Mouse (Mus musculus): ENCODE data around the gene Ring1.
"Not testable (repeated sequence)": the region's sequence is repeated elsewhere in the genome, so short reads cannot be mapped to it uniquely, and the experiment has no call there.

The Ring1 gene

DNA sequence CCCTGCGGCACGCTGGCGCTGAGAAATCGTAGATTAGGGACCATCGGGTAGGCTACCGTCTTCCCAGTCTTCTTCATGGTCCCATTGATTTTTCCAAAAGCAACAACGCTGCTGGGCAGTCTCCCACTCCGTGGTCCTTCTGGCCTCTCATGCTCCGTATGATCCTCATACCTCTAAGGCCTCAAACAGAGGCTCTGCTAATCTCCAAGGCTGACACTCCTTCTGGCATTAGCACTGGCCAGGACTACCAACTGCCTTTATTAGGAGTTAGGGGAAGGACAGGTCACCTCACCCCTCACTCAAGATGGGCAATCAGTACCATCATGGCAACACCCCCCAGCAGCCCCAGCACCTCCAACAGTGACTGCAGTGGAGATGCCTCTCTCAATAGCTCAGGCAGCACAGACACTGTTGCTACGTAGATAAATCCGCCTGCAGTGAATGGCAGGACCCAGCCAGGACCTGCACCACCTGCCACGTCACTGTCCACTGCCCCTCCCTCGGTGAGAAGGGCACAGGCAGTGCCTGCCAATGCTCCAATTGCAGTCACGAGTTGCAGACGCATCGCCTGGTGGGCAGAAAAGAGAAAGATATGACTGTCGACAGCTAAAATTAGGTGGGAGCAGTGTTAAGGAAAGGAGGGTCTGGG, 4.1 kb upstream of the Ring1 start:
- no peak for DNase-seq (ENCODE audit: low spot score)

DNA sequence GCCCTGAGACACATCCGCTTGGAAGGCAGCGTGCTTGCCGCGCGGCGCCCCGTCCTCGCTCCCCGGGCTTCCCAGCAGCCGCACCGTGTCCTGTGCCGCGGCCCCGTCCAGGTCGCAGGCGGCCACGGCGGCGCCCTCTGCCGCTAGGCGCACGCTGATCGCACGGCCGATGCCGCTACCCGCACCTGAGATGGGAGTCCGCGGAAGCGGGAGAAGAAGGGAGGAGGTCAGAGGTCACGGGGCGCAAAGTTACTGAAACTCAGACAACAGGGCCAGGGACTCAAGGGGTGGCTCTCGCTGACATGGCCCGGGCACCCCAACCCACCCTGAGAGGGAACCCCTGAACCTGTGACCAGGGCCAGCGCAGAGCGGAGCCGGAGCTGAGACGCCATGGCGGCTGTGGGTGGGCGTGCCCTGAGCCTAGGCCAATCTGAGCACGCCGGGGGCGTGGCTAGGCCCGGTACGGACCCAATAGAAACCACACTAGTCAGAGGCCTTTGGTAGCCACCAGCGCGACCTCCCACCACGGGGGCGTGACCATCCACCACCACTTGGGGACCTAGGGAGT, 3.3 kb upstream of the Ring1 start, which contains the start of gene H2-Ke6:
TSS of gene H2-Ke6 (minus strand) at position 405 of the 568 bp plus-strand sequence.
- DNase-seq (ENCODE audit: low spot score) = peak; percentile 93

DNA sequence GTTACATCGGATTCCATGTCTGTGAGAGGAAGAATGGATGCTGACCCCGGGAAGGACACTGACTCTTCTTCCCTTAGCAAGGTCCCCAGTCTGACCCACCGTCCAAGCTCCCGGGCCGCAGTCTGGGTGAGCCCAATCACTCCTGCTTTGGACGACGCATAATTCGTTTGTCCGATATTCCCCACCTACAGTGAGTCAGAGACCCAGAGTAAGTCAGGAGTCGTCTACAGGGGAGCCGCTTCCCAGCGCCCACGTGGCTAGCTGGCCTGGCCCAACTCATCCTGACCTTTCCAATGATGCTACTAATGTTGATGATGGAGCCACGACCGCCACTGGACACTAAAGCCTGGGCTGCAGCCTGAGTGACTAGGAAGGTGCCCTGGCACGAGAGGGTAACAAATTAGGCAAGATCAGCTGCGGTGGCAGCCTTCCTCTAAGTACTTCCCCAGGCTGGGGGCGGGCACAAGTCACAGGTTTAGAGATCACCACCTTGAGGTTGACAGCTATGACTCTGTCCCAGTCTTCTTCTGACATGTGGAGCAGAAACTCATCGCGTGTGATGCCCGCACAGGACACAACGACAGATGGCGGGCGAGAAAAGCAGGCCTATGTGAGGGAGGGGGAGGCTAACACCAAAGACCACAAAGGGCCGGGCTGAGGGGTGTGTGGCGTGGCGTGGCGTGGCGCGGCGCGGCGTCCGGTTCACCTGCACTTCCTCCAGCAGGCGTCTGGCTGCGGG, 2.6 kb upstream of the Ring1 start:
- peak; percentile 48 for DNase-seq (ENCODE audit: low spot score)

DNA sequence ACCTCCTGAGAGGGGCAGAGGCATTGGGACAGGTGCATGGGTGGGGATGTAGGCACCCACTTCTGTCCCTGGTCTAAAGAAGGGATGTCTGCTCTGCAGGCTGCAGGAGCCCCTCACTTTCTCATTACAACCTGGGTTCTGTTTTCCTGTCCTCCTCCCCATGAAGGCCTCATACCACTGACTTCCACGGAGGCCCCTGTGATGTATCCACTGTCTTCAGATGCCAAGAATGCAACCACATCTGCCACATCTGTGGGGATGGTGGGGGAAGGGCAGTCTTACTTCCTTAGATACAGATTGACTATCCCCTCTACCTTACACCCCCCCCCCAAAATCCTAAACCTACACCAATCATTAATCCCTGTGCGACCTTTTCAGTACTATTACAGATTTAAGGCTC, 1.7 kb upstream of the Ring1 start:
- DNase-seq (ENCODE audit: low spot score) = no peak

DNA sequence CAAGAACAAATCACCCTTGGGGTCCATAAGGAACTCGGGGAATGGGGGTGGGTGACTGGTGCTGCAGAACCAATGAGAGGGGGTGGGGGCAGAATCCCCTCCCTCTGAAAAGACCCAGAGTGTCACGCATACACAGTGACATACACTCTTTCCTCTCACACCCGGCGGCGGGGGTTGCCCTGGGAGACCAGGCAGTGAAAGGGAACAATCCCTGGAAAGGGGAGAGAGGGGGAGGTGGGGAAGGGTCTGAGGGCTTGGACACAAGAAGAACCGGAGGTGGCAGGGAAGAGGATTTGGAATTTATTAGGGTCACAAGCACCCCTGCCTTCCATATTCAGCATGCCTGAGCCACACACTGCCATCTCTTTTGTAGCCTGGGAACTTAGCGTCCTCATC, 1.3 kb upstream of the Ring1 start:
- DNase-seq (ENCODE audit: low spot score) = no peak

DNA sequence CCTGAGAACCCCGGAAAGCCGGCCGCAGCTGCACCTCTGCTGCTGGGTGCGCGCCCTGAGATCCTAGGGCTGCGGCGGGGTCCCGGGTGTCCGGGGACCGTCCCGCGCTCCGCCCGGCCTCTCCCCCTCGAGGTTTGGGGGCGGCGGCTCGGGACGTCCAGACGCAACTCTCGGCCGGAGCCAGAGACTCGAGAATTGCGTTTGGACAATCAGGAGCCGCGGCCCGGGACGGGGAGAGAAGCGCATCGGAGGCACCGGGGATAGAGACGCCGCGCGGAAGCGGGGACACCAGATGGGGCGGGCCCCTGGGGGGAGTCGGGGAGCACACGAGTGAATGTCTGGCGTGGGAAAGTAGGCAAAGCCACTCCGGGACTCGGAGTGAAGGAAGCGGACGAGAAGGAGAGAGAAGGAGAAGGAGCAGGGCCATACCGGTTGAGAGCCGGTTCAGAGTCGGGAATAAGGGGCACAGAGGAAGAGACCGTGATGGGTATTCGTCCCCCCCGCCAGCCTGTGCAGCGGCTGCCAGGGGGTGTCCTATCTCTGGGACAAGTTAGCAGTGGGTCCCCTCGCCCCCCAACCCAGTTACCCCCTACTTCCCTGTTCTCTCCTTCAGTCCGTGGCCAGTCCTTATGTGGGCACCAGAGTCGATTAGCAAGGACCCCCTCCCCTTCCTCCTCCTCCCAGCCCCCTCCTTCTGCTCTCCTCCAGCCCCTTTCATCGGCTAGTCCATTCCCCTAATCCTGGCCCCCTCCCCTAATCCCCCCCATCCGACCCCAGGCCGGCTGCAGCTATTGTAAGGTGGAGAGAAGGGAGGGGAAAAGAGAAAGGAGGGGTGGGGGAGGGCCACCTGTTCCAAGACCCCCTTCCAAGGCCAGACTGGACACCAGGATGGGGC, 628 bp upstream of the Ring1 start:
- DNase-seq (ENCODE audit: low spot score) = no peak

DNA sequence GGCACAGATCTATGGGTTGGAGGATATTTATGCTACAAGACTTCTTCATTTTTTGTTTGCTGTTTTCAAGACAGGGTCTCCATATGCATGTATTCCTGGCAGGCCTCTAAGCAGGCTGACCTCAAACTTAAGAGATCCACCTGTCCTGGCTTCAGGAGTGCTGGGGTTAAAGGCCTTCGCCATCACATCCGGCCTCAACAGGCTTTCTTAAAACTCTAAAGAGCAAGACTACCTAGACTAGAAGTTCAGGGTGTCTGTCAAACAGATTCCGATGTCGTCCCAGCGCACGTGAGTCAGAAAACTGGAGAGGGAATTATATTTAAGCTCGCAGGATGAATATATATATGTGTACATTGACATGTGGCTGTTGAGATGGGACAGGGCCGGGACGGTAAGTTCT, 802 bp downstream of the Ring1 start:
- no peak for DNase-seq (ENCODE audit: low spot score)

DNA sequence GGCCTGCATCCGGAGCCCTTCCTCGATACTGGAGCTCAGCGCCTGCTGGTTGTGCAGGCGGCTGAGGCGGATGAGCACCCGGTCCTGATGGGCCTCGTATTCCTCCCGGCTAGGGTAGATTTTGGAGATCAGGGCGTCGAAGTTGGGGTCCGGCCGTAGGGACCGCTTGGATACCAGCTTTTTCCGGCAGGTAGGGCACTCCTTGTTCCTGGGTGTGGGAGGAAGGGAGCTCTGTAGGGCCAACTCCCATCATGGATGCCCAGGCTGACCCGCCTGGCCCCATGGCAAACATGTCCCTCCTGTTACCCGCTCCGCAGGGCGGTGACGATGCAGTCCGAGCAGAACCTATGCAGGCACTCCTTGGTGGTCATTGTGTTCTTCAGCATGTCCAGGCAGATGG, 1.5 kb downstream of the Ring1 start:
- DNase-seq (ENCODE audit: low spot score) = no peak

DNA sequence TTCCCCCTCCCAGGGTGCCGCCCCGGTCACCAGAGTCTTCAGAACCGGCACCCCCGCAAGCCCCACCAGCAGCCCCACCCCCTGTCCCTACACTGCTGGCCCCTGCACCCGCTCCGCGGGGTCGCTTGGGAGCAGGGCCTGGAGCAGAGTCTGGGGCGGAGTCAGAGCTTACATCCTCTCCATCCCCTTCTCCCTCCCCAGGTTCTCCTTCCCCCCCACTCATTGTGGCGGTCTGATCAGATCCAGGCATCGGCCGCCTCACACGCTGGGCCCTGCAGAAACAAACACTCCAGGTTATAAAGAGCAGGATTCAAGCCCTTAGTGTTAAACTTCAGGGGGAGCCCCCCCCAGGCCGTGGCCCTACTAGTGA, 2.1 kb downstream of the Ring1 start:
- no peak for DNase-seq (ENCODE audit: low spot score)

DNA sequence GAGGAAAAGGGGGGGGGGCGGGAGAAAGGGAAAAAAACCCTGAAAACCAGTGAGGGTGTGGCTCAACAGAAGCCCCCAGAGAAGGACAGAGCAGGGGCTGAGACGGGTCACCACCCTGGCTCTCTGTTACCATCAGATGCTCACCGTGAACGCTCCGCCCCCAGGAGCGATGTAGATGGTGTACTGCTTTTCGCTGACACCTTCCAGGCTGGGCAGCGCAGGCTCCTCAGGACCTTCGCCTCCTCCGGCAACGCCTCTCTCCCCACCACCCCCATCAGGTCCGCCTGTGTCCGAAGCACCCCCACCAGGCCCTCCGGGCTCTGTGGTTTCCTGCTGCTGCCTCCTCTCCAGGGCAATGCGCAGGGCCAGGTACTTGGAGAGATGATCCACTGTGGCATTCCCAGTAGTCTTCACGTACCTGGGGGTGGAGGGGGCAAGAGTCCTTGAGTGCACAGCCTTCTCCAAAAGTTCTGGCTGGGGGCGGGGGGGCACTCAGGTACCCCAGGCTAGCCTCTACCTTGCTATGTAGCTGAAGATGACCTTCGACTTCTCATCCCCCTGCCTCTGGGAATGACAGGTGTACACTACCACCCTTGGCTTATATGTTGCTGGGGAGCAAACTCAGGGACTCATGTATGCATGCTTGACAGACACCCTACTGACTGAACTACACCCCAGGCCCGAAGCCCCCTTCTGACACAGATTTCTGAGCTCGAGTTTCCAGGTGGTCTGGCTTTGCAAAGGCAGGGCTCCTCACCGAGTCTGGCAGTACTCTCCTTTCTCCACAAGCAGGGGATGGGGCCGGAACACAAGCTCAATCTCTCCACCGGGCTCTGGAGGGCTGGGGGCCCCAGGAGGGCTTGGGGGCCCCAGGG, 2.7 kb downstream of the Ring1 start:
- no peak for DNase-seq (ENCODE audit: low spot score)

DNA sequence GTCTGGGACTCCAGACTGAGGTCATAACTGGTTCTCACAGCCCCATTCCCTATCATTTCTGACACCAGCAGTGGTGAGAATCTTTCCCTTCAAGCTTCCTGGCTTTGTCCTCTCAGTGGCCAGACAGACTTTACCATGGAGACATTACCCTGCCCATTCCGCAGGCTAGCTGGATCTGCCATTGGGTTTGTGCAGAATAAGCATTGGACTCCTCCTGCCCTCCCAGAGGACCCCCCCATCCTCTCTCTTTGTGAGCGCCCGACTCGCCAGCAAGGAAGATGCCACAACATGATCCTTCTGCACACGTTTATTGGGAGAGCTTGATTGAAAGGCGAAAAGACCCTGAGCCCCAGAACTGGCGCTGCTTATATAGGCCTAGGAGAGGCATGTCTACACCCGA, 11.0 kb downstream of the Ring1 start:
- DNase-seq (ENCODE audit: low spot score) = no peak

DNA sequence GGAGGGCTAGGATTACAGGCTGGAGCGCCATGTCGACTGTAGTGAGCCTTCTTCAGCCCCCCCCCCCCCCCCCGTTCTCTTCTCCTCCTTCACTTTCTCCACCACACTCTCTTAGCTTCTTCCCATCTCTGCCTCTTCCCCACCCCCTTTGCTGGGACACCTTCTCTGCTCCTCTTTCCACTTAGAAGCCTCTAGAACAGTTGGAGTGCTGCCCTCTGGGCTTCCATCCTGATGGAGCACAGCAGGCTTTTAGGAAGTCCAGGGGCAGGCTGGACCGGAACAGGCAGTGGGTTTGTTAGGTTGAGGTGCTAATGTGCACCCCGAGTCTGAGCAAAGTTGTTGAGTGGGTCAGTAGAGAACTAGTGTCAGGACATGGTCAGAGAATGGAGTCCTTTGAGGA, 14.3 kb downstream of the Ring1 start:
- no peak for DNase-seq (ENCODE audit: low spot score)

DNA sequence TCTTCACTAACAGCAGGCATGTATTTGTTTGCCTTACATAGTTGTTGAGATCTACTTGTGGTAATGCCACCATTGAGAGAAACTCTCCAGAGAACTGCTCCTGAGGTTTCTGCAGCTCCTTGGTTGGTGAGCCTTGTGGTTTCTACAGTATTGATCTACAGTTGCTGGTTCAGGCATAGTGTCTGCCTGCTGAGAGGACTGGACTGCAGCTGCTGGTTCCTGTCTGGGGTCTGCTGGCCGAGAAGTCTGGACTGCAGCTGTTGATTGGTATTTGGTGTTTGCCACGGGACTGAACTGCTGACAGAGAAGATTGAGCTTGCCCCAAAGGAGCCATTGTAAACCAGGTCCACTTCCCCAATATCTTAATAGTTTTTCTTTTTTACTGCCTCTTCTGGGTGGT, 17.9 kb downstream of the Ring1 start:
- DNase-seq (ENCODE audit: low spot score) = no peak

DNA sequence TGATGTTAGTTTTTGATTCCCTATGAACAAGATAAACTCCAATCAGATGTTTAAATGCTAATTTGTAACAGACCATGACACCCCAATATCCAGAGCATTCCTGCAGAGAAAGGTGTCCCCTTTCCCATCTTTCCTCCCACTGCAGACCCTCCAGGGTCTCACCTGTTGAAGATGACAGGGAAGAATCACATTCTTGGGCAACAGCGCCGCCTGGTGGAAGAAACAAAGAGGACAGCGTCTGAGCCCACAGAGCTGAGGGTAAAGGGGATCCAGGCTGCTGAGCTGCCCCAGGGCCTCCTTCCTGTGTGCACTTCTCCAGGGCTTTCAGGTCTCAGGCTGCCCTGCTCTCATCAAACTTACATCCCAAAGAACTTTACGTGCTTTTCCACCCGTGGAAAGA, 21.1 kb downstream of the Ring1 start:
- DNase-seq (ENCODE audit: low spot score) = no peak

DNA sequence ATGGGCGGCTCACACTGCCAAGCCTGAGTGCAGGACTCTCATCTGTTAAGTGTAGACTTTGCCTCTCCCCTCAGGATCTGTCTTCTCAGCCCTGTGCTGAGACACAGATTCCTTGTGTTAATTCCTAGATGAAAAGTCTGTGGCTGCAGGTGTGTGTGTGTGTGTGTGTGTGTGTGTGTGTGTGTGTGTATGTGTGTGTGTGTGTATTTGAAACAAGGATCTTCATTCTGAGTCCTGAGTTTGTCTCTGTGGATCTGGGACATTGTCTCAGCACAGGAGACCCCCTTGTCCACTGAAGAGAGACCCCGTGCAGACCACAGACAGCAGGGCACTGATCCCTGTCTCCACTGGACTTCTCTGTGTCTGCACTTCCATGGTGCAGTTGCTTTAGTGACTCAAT, 23.7 kb downstream of the Ring1 start:
- not testable (repeated sequence) for DNase-seq (ENCODE audit: low spot score)

DNA sequence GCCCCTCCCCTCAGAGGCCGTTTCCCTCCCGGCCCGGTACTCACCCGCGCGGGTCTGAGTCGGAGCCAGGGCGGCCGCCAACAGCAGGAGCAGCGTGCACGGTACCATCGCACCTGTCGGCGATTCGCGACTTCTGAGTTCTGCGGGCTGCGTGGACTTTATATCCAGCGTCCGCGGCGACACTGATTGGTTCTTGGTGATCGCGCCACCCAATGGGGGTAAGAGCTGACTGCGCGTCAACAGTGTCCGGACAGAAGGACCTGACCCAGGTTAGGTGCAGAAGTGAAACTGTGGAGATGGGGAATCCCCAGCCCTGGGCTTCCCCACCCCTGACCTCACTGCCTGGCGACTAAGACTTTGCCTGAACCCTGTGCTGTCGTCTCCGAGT, 24.3 kb downstream of the Ring1 start, which contains the start of gene H2-K1:
TSS of gene H2-K1 (minus strand) at position 198 of the 388 bp plus-strand sequence.
- DNase-seq (ENCODE audit: low spot score) = peak; percentile 98

DNA sequence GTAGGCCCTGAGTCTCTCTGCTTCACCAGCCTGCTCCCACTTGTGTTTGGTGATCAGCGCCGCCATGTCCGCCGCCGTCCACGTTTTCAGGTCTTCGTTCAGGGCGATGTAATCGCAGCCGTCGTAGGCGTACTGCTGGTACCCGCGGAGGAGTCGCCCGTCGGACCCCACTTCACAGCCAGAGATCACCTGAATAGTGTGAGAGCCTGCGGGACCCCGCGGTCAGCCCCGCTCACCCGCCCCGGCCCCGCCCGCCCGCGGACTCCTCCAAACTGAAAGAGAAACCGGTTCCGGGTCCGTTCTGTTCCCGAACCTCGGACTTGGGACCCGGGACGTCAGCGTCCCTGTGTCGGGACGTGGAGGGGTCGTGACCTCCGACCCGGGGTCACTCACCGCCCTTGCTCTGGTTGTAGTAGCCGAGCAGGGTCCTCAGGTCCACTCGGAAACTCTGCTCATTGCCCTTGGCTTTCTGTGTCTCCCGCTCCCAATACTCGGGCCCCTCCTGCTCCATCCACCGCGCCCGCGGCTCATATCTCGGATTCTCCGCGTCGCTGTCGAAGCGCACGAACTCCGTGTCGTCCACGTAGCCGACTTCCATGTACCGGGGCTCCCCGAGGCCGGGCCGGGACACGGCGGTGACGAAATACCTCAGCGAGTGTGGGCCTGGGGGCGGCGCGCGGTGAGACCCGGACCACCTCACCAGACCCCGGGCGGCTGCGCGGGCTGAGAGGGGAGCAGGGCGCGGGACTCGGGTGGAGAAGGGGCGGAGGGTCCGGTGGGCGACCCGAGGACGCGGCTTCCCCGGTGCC, 24.9 kb downstream of the Ring1 start:
- peak; percentile 41 for DNase-seq (ENCODE audit: low spot score)

DNA sequence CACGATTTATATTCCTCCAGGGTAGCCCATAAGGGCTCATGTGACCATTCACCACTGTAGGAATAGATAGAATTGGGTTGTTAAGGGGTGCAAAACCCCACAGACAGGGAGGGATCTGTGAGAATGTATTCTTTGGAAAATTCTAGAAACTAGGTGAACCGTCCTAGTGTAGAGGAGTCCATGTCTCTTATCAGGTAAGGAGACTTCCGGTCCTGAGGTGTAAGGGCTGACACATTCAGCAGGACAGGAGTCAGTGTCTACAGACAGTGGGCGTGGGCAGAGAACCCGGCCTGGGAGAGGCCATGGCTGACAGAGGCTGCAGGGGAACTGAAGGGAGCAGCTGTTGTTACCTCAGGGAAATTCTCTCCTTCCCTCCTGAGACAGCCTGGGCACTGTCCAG, 25.8 kb downstream of the Ring1 start:
- not testable (repeated sequence) for DNase-seq (ENCODE audit: low spot score)

DNA sequence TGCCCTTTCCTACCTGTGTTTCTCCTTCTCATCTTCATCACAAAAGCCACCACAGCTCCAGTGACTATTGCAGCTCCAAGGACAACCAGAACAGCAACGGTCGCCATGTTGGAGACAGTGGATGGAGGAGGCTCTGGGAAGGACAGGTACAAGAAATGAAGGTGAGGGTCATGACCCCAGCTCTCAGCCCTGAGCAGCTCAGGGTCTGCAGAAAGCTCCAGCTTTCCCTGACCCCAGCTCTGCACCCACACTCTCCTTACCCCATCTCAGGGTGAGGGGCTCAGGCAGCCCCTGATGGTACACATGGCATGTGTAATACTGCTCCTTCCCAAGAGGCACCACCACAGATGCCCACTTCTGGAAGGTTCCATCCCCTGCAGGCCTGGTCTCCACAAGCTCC, 27.5 kb downstream of the Ring1 start:
- DNase-seq (ENCODE audit: low spot score) = not testable (repeated sequence)

DNA sequence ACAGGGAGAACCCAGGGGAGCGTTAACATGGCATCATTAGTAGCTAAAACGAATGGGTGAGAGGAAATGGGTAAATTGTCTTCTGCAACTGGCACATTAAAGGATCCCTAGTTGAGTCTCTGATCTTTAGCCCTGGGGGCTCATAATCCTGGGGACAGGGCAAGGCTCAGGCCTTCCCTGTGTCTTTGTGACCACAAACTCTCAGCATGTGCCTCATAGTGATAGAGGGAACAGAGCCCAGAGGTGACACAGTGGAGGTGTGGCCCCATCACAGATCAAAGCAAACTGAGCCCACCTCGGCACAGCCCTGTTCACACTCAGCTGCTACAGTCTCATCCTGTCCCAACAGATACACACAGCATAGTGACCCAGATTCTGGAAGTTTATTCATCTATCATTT, 28.8 kb downstream of the Ring1 start:
- DNase-seq (ENCODE audit: low spot score) = no peak

DNA sequence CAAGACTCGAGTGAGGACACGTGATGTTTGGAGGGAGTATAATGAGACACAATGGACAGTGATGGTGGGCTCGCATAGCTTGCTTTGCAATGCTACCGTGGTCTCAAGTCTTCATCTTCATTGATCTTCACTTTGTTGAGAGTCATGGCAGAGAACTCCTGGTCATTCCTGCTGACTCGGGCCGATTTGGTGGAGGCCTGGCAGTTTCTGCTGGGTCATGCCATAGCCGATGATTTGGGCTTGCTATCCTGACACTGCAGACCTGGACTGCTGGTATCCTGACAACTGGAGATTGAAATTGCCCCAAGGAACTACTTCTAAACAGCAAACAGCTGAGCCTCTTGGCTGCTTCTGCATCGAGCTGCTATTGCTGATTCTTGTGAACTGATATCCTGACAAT, 29.5 kb downstream of the Ring1 start:
- DNase-seq (ENCODE audit: low spot score) = no peak
